Mouse (Mus musculus) heart, embryonic 14.5 days (tissue): ENCODE results near the gene Ccr6. TPM values are rescaled to one million over a fixed set of nuclear protein-coding genes. Genes with fewer than 3 reads are reported as not detected.

Source experiments
- ATAC-seq: fragments of 200-750 bp; cut with Nextera tagmentation; 2 replicates; pipeline ENCODE4 v1.8.0; 2017; ENCODE audit warnings: low read depth, moderate TSS enrichment; ENCODE audit not compliant: insufficient number of reproducible peaks, insufficient read depth, low FRiP score
- H3K27ac ChIP-seq, 2 experiments: fragments of 200-500 bp in 1 of 2; fragments of 300-500 bp in 1 of 2; sonication (generic) in 1 of 2; replicated peaks in 1 of 2; 2 replicates each; pipeline ENCODE4 v1.5.1; 2012 to 2014; ENCODE audit warnings: low read depth in 2 of 2, low read length in 2 of 2, control low read depth in 1 of 2, mild to moderate bottlenecking in 1 of 2, mixed read lengths in 1 of 2; ENCODE audit not compliant: control insufficient read depth in 1 of 2, insufficient read depth in 1 of 2
- H3K27me3 ChIP-seq: fragments of 300-500 bp; sonication (generic); 2 replicates; pipeline ENCODE4 v1.6.1; 2014; ENCODE audit warnings: mild to moderate bottlenecking, low read length, control low read depth; ENCODE audit not compliant: control insufficient read depth, insufficient read depth
- H3K36me3 ChIP-seq: fragments of 300-500 bp; sonication (generic); 2 replicates; pipeline ENCODE4 v1.6.1; 2014; ENCODE audit warnings: mild to moderate bottlenecking, control low read depth, low read length, mixed read lengths; ENCODE audit not compliant: control insufficient read depth, insufficient read depth
- H3K4me1 ChIP-seq, 2 experiments: fragments of 200-500 bp in 1 of 2; fragments of 300-500 bp in 1 of 2; sonication (generic) in 1 of 2; 2 replicates each; pipeline ENCODE4 v1.6.1; 2012 to 2014; ENCODE audit warnings: low read length in 2 of 2, control low read depth in 1 of 2, mixed read lengths in 1 of 2; ENCODE audit not compliant: control insufficient read depth in 2 of 2, insufficient read depth in 2 of 2
- H3K4me2 ChIP-seq: fragments of 300-500 bp; sonication (generic); 2 replicates; pipeline ENCODE4 v1.6.1; 2014; ENCODE audit warnings: mild to moderate bottlenecking, low read length
- H3K4me3 ChIP-seq, 2 experiments: fragments of 200-500 bp in 1 of 2; fragments of 300-500 bp in 1 of 2; sonication (generic) in 1 of 2; 2 replicates each; pipeline ENCODE4 v1.5.1; 2012 to 2014; ENCODE audit warnings: low read length in 2 of 2, mild to moderate bottlenecking in 2 of 2, control low read depth in 1 of 2, low read depth in 1 of 2, moderate library complexity in 1 of 2; ENCODE audit not compliant: control insufficient read depth in 1 of 2, insufficient read depth in 1 of 2
- H3K9ac ChIP-seq: fragments of 300-500 bp; sonication (generic); 2 replicates; pipeline ENCODE4 v1.6.1; 2014; ENCODE audit warnings: mild to moderate bottlenecking, low read length
- H3K9me3 ChIP-seq: fragments of 300-500 bp; sonication (generic); 2 replicates; pipeline ENCODE4 v1.6.1; 2016; ENCODE audit warnings: low read length, control low read depth; ENCODE audit not compliant: control insufficient read depth
- WGBS: fragments of 180-500 bp; shearing (Covaris S2); extraction: QIAGEN DNeasy Blood & Tissue Kit; methylation state at CpG from one replicate; pipeline ENCODE4 v1.1.7; 2014; 5-methylcytosine and 5-hydroxymethylcytosine counted together
- polyA plus RNA-seq: library from polyadenylated mRNA; unstranded; fragments of >200 nt; fragmentation: Nextera tagmentation; extraction: Ambion mirVana; gene quantifications from 2 replicates; pipeline ENCODE4 v1.2.1, GENCODE M21; 2014

Ccr6 gene
- polyA plus RNA-seq, 1 experiment from 2014 or later, result not detected

- Histone ChIP-seq H3K4me2 (no peak overlapping the region), H3K36me3 (peaks cover 37% of the 10 kb centered on the region), H3K27ac (no peak overlapping the region), H3K9me3 (no peaks in the 10 kb centered on the region), H3K27me3 (no peaks in the 10 kb centered on the region), H3K4me3 (no peak overlapping the region), H3K9ac (no peak overlapping the region), H3K4me1 (no peaks in the 10 kb centered on the region)
- 80% methylated on average over 9 of the region's 9 CpGs for WGBS
- ATAC-seq, result no peak
These were observed 60.5 kb downstream of the Ccr6 start for GRCm38 (mm10) chr17:8296313-8296844.

- H3K4me3 ChIP-seq, result no peak overlapping the region
- H3K4me1 ChIP-seq, result no peaks in the 10 kb centered on the region
- no peak overlapping the region for H3K27ac ChIP-seq
- no peaks in the 10 kb centered on the region for H3K9me3 ChIP-seq
- no peak overlapping the region for H3K9ac ChIP-seq
- 86% methylated on average over 5 of the region's 5 CpGs for WGBS
- peaks cover 37% of the 10 kb centered on the region for H3K36me3 ChIP-seq
- ATAC-seq, result no peak
- no peaks in the 10 kb centered on the region for H3K27me3 ChIP-seq
- no peak overlapping the region for H3K4me2 ChIP-seq
These were observed 61.9 kb downstream of the Ccr6 start for GRCm38 (mm10) chr17:8297746-8298145.

- H3K4me2 ChIP-seq, result no peak overlapping the region
- no peaks in the 10 kb centered on the region for H3K4me1 ChIP-seq
- ATAC-seq, result no peak
- no peak overlapping the region for H3K9ac ChIP-seq
- peaks cover 35% of the 10 kb centered on the region for H3K36me3 ChIP-seq
- no peaks in the 10 kb centered on the region for H3K9me3 ChIP-seq
- no peak overlapping the region for H3K27ac ChIP-seq
- no peak overlapping the region for H3K4me3 ChIP-seq
- WGBS, result 91% methylated on average over 2 of the region's 2 CpGs
- H3K27me3 ChIP-seq, result no peaks in the 10 kb centered on the region
These were observed 62.4 kb downstream of the Ccr6 start for GRCm38 (mm10) chr17:8298281-8298680.

- Histone ChIP-seq H3K9ac (no peak overlapping the region), H3K9me3 (no peaks in the 10 kb centered on the region), H3K4me1 (no peaks in the 10 kb centered on the region), H3K27ac (no peak overlapping the region), H3K36me3 (peaks cover 24% of the 10 kb centered on the region), H3K4me3 (no peak overlapping the region), H3K27me3 (no peaks in the 10 kb centered on the region), H3K4me2 (no peak overlapping the region)
- no peak for ATAC-seq
These were observed 63.7 kb downstream of the Ccr6 start for GRCm38 (mm10) chr17:8299524-8299923.

- no peaks in the 10 kb centered on the region for H3K9me3 ChIP-seq
- H3K4me3 ChIP-seq, result no peak overlapping the region
- no peaks in the 10 kb centered on the region for H3K27me3 ChIP-seq
- no peak for ATAC-seq
- H3K27ac ChIP-seq, result no peak overlapping the region
- WGBS, result 76% methylated on average over 4 of the region's 4 CpGs
- H3K36me3 ChIP-seq, result peaks cover 14% of the 10 kb centered on the region
- no peak overlapping the region for H3K4me2 ChIP-seq
- no peak overlapping the region for H3K9ac ChIP-seq
- 0 out of 4 replicates have a peak, but pooled peaks cover 0 to 2% of the 10 kb centered on the region in 2 experiments for H3K4me1 ChIP-seq
These were observed 65.7 kb downstream of the Ccr6 start for GRCm38 (mm10) chr17:8301515-8301914.

GRCm38 (mm10) chr17:8302772-8303438 lies 67.1 kb downstream of the Ccr6 start:
- Histone ChIP-seq H3K4me1 (0 out of 4 replicates have a peak, but pooled peaks cover 0 to 2% of the 10 kb centered on the region in 2 experiments), H3K4me2 (no peak overlapping the region), H3K9ac (no peak overlapping the region), H3K27ac (no peak overlapping the region), H3K27me3 (no peaks in the 10 kb centered on the region), H3K4me3 (no peak overlapping the region), H3K9me3 (no peaks in the 10 kb centered on the region), H3K36me3 (peaks cover 9% of the 10 kb centered on the region)
- no peak for ATAC-seq
- 72% methylated on average over 7 of the region's 7 CpGs for WGBS

- no peak overlapping the region for H3K4me2 ChIP-seq
- no peak overlapping the region for H3K27ac ChIP-seq
- 62% methylated on average over 5 of the region's 5 CpGs for WGBS
- 0 out of 4 replicates have a peak, but pooled peaks cover 0 to 2% of the 10 kb centered on the region in 2 experiments for H3K4me1 ChIP-seq
- peaks cover 1% of the 10 kb centered on the region; the same call in 1 of the 2 replicates for H3K36me3 ChIP-seq
- no peak overlapping the region for H3K9ac ChIP-seq
- no peak for ATAC-seq
- no peaks in the 10 kb centered on the region for H3K9me3 ChIP-seq
- no peaks in the 10 kb centered on the region for H3K27me3 ChIP-seq
- H3K4me3 ChIP-seq, result no peak overlapping the region
These were observed 67.8 kb downstream of the Ccr6 start for GRCm38 (mm10) chr17:8303671-8304070.

GRCm38 (mm10) chr17:8305801-8306200 lies 70.0 kb downstream of the Ccr6 start:
- H3K36me3 ChIP-seq, result no peaks in the 10 kb centered on the region
- H3K4me2 ChIP-seq, result no peak overlapping the region
- H3K9me3 ChIP-seq, result no peaks in the 10 kb centered on the region
- 13% methylated on average over 3 of the region's 3 CpGs for WGBS
- no peak overlapping the region for H3K27ac ChIP-seq
- H3K4me3 ChIP-seq, result no peak overlapping the region
- no peak overlapping the region for H3K9ac ChIP-seq
- no peak for ATAC-seq
- 0 out of 4 replicates have a peak, but pooled peaks cover 0 to 2% of the 10 kb centered on the region in 2 experiments for H3K4me1 ChIP-seq
- no peaks in the 10 kb centered on the region for H3K27me3 ChIP-seq
